Mouse (Mus musculus) C2C12 (cell line): Measurements from ENCODE around the gene Gm20390.

Source experiments
- CEBPB ChIP-seq: IDR thresholded peaks from one replicate; pipeline ENCODE4 v1.6.1; 2011; ENCODE audit warnings: low read depth, mild to moderate bottlenecking, control low read depth, moderate library complexity
- CTCF ChIP-seq: IDR thresholded peaks from one replicate; pipeline ENCODE4 v1.5.1; 2011; ENCODE audit not compliant: control insufficient read depth, insufficient read depth, insufficient read length
- MAX ChIP-seq: IDR thresholded peaks from one replicate; pipeline ENCODE4 v1.6.1; 2011; ENCODE audit warnings: mild to moderate bottlenecking, control low read depth
- MYOG ChIP-seq: IDR thresholded peaks from one replicate; pipeline ENCODE4 v1.6.1; 2011; ENCODE audit not compliant: control insufficient read depth, insufficient read length; ENCODE audit errors: extremely low read depth
- USF1 ChIP-seq: IDR thresholded peaks from one replicate; pipeline ENCODE4 v1.6.1; 2011; ENCODE audit warnings: low read depth, mild to moderate bottlenecking, control low read depth, moderate library complexity

DNA sequence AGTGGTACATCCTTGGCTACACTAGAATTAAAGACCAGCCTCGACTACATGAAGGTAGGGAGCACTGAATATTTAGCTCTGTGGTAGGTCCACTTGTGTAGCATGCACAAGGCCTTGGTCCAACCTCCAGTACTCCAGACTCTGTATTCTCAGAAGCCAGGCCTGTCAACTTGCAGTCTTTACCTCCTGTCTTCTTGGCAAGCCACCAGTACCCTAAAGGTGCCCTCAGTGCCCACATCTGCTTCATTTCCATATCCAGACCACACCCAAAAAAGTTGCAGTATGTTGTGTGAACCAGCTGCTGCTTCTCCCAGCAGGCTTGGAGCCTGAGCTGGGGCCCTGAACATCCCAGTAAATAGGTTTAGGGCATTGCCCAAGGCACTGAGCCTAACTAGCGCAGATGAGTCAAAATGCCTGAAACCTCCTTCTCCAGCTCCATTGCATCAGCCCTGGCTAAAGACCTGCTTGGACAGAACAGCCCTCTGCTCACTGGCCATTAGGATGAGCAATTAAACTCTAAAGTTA, 11.0 kb downstream of the Gm20390 start:
- TF ChIP-seq MYOG (no peak), USF1 (no peak), CTCF (no peak), MAX (no peak), CEBPB (no peak)
